Mouse (Mus musculus): ENCODE measurements around the gene Tgfb2.

The Tgfb2 gene

DNA sequence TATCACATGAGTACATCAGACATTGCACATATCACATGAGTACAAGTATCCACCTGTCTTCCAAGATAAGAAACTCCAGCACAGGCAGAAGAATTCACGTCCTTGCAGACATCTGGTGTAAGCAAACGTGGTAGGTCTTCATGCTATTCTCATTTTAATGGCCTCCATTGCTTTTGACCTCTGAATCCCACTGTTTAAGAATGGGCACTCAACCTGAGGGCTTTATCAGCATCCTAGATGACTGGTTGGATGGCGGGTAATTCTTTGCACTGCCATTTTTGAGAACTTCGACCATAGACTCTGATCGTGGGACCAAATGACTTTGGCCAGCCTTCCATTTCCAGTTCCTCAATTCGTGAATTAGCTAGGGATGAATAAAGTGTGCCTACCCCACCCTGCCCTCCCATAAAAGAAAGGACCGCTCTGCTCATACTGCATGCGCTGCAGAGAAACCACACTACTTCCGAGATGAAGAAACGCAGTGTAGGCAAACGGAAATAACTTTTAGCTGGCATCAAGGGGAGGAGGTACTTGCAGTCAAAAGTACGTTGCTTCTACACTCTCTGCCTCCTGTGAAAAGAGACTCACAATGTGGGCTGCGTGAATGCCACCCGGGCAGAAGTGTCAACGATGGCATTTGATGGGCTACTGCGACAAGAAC is 48.1 kb downstream of the Tgfb2 start:
- intact Hi-C loops (cut with DNase I) = no loop called here

GRCm38 (mm10) chr1:186656732-186657329 is 49.0 kb downstream of the Tgfb2 start:
- intact Hi-C loops (cut with DNase I) = no loop called here

DNA sequence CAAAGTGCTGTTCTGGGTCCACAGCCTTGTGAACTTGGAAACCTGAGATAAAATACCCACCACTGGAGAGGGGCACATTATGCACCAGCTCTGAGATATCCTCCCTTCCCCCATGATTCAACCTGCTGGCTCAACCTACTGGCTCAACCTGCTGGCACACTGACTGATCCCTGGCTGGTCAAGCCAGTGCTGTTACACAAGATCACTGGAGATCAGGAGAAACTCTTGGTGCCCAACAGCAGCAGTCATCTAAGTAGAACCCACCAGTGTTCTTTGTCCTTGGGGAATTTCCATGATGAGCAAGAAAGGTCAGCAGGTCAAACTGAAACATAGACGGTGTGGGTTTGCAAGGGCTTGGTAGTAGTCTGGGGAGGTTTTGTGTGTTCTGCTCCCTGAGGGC is 49.6 kb downstream of the Tgfb2 start:
- intact Hi-C loops (cut with DNase I) = no loop called here

- intact Hi-C loops (cut with DNase I) = no loop called here
These were observed 50.7 kb downstream of the Tgfb2 start for GRCm38 (mm10) chr1:186655096-186655495.

DNA sequence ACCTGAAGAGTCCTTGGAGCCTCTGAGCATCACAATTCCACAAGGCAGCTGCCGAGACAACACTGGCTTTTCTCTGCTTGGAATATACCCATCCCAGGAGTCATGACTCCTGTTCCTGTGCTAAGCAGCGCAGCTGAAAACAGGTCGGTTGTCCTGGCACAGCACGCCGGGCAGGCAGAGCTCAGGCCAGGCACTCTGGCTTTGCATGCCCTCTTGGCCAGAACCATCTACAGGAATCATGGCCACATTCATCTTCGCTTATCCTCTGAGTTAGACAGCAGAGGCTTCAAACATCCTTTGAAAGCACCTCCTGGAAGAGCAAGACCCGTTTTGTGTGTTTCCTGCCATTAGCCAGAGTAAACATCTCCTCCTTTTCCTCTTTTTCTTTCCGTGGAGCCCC is 53.6 kb downstream of the Tgfb2 start:
- intact Hi-C loops (cut with DNase I) = no loop called here

GRCm38 (mm10) chr1:186650011-186650410 is 55.8 kb downstream of the Tgfb2 start:
- intact Hi-C loops (cut with DNase I) = no loop called here

DNA sequence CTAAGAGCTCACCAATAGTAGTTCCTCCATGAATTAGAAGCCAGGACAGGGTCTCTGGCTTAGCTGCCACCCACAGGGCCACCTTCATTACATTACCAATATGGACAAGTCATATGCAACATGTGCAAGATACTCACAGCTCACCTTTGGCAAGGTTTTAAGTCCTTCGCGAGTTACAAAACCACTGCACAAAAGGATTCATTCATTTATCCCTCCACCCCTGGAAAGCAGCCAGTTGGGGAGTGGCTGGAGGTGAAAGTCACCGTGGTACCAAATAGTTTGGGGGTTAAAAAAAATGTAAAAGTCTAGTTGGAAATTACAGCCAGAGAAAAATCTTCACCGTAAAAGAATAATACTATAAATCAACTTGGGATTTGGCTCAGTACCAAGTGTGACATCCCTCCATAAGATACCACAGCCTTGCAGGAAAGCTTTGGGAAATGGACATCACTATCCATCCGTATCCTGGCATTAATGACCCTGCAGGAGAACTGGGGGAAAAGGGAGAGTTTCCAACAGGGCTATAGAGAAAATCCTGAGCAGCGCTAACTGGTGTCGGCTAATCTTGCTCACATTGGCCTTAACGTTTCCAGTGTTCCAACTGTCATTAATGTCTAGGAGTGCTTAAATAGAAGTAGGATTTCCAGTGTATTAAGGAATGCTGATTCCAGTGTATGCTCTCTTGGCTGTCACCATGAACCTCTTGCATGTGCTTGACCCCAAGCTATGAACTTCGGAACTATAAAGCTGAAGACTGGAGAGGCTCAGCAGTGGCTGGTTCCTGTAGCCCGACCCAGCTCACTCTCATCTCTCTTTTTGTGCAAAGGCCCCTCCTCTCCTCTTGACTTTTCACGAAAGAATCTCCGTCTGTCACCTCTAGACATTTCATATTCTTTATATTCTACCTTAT is 68.2 kb downstream of the Tgfb2 start:
- intact Hi-C loops (cut with DNase I) = no loop called here

- intact Hi-C loops (cut with DNase I) = no loop called here
These were observed 70.7 kb downstream of the Tgfb2 start for GRCm38 (mm10) chr1:186635045-186635444.

DNA sequence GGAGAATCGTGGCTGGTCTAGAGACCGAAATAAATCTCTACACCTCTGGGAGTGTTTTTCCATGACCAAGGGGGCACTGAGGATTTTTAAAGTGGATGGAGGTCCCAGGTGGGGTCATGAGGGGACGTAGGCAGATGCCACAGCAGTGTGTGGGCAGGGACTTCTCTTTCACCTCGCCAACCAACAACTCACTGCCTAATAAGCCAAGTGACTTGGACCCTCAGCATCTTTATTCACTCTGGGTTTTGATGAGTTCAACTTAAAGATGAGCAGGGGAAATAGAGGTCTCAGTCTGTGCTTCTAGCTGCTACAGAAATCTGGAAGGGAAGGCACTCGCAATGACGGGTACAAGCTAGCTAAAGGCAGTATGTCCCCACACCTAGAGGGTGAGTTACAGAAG is 74.3 kb downstream of the Tgfb2 start:
- intact Hi-C loops (cut with DNase I) = no loop called here

- intact Hi-C loops (cut with DNase I) = no loop called here
These were observed 74.8 kb downstream of the Tgfb2 start for GRCm38 (mm10) chr1:186630971-186631370.

GRCm38 (mm10) chr1:186627451-186627995 is 78.3 kb downstream of the Tgfb2 start:
- intact Hi-C loops (cut with DNase I) = no loop called here

- intact Hi-C loops (cut with DNase I) = no loop called here
These were observed 81.3 kb downstream of the Tgfb2 start for GRCm38 (mm10) chr1:186624474-186624873.

- intact Hi-C loops (cut with DNase I) = no loop called here
These were observed 84.0 kb downstream of the Tgfb2 start for GRCm38 (mm10) chr1:186621812-186622211.

DNA sequence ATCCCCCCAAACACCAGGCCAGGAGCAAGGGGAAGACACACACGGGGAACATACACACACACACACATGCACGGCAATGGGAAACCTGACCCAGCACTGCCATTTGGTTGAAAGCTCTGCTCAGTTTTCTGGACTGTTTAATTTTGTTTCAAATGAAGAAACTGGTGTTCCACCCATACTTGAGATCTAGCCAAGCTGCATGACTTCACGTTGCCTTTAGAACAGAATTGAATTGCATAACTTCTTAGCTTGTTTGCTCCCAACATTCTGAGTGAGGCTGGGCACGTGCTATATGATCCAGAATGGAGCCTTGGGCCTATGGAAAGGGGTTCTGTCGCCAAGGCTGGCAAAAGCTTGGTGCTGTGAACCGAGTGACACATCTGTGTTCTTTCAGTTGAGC is 87.5 kb downstream of the Tgfb2 start:
- intact Hi-C loops (cut with DNase I) = no loop called here

DNA sequence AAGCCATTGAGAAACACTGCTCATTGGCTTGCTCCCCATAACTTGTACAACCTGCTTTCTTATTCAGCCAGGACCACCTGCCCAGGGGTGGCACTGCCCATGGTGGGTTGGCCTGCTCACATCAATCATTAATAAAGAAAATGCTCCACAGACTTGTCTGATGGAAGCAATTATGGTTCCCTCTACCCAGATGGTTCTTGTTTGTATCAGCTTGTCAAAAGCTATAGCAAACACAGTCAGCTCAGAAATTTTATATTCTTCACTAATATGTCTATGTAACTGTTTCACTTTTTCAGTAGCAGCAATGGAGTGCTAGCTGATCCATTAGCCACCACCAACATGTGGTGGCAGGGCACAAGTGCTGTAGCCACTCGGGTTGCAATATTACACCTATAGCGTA is 94.4 kb downstream of the Tgfb2 start:
- intact Hi-C loops (cut with DNase I) = no loop called here

DNA sequence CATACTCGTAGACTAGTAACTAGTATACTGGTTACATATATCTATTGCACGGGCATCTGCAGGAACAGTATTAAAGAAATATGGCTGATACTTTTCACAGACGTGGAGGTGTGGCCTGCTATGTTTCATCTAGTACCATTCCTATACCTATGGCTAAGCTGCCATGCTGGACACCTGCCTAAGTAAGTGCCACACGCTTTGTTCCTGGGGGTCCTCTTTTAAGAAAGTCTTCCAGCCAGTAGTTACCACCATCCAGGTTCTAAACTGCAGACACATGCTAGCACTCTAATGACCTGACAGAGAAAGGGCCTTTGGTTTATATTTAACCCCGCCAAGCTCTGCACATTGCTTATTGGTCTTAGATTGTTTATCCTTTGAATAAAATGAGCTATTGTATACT is 95.3 kb downstream of the Tgfb2 start:
- intact Hi-C loops (cut with DNase I) = no loop called here

DNA sequence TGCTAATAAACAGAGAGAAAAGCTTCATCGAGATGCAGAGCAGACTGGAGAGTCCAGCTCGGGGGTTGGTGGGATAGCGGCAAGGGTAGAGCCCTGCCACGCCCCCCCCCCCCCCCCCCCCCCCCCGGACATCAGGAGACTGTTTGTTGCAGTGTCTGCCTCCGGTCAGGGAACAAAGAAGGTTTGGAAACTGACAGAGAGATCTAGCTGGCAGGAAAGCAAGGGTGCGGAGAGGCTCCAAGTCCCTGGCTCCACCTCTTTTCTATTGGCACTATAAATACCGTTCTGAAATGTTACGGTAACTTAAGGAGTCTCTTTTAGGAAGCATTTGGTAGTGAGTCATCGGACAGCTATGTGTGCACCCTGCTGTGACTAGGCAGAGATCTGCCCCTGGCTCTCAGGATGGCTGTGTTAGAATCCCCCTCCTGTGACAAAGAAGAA is 96.0 kb downstream of the Tgfb2 start:
- intact Hi-C loops (cut with DNase I) = no loop called here

GRCm38 (mm10) chr1:186608116-186608515 is 97.7 kb downstream of the Tgfb2 start:
- intact Hi-C loops (cut with DNase I) = no loop called here

GRCm38 (mm10) chr1:186605635-186606034 is 100.2 kb downstream of the Tgfb2 start:
- intact Hi-C loops (cut with DNase I) = no loop called here

DNA sequence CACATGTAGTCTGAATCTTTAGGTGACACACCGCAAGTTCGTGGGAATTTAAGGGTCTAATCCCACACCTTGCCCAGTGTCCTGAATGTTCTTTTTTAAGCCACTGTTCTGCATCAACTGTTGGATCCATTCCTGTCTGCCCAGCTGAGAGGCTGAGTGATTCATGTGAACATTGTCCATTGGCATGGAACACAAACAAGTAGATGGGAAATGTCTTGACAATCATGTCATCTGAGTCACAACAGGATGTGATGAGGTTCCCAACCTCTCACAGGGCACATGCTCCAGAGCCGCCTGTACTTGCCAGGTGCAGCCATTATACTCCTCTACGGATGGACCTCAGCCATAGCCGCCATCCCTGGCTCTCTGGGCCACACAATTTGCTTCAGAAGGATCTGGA is 101.7 kb downstream of the Tgfb2 start:
- intact Hi-C loops (cut with DNase I) = no loop called here

DNA sequence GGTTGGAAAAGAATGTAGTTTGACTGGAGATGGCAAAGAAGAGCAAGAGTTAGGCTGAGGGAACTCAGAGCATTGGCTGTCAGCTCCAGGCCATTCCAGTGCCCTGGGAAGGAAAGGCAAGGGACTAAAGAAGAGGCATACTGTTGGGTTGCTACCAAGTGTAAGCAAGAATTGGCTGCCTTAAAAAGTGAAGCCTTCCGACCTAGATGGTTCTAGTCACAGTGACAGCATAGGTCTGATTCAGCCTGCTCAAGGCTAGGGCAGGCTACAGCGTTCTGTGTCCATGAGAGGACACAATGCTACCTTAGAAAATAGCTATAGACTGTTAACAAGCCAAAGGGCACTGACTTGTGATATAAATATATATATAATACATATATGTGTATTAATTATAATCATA is 117.6 kb downstream of the Tgfb2 start:
- intact Hi-C loops (cut with DNase I) = no loop called here

Data from adrenal gland (tissue).